In the genomic region with DNA sequence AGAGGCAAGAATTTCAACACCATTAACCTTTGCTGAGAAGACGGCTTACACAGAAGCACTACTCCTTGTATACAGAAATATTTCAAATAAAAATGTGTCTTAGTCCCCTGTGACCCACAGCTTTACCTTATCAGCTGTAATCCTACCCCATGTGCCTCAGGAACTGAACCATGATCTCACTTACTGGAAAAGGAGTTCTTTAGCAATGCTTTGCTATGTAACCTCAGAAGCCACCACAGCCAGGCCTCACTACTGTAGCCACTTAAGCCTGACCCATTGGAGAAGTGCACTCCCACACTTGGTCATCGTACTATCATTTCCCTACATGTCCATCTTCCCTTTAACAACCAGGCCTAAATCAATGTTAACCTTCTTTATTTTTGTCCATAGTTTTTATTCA, we compare ENCODE assay signal across 25 mouse cellular contexts. TPM values are rescaled to one million over a fixed set of nuclear protein-coding genes. Genes with fewer than 3 reads are reported as not detected.
A peak's percentile ranks its signal among the peaks of the same experiment; 100 is the strongest.
DNase-seq lines count a peak whose midpoint lies in the region; ATAC-seq and TF ChIP-seq lines count a peak whose summit lies in the region.
"Had no signal": no experiment of that assay in that cellular context is flagged by ENCODE, and none has a peak within 500 bp of the region (broad histone marks: within the 10 kb centered on the region; RNA-seq: fewer than 3 reads in every experiment).

No protein-coding gene starts in this region.

- no peak overlapping the region for H3K9ac ChIP-seq in intestine, embryonic 15.5 days
- H3K9ac ChIP-seq: forebrain, embryonic 13.5 days; forebrain, postnatal 0 days; heart, embryonic 13.5 days; hindbrain, embryonic 15.5 days had no signal

- no peaks in the 10 kb centered on the region for H3K9me3 ChIP-seq in intestine, embryonic 15.5 days
- H3K9me3 ChIP-seq: embryonic facial prominence, embryonic 10.5 days; forebrain, embryonic 13.5 days; G1E; heart, embryonic 13.5 days; hindbrain, embryonic 15.5 days had no signal

- no peaks in the 10 kb centered on the region for H3K4me1 ChIP-seq in lung, adult 2 months (ENCODE audit: control insufficient read depth, insufficient read depth, low read length)
- H3K4me1 ChIP-seq in intestine, embryonic 15.5 days (replicated peaks): no peaks in the 10 kb centered on the region
- H3K4me1 ChIP-seq: embryonic facial prominence, embryonic 10.5 days; forebrain, embryonic 13.5 days; heart, embryonic 13.5 days; hindbrain, embryonic 15.5 days had no signal

- H3K4me2 ChIP-seq in intestine, embryonic 15.5 days (replicated peaks): no peak overlapping the region
- H3K4me2 ChIP-seq: forebrain, embryonic 13.5 days; heart, embryonic 13.5 days; hindbrain, embryonic 15.5 days had no signal

- no peaks in the 10 kb centered on the region for H3K27me3 ChIP-seq in intestine, embryonic 15.5 days (replicated peaks)
- H3K27me3 ChIP-seq: forebrain, embryonic 13.5 days; heart, embryonic 13.5 days; hindbrain, embryonic 15.5 days had no signal

- no peak overlapping the region for H3K4me3 ChIP-seq in lung, adult 2 months (replicated peaks; ENCODE audit: extremely low read depth, low read depth, low read length)
- H3K4me3 ChIP-seq in intestine, embryonic 15.5 days (replicated peaks): no peak overlapping the region
- H3K4me3 ChIP-seq: embryonic facial prominence, embryonic 10.5 days; forebrain, embryonic 13.5 days; heart, embryonic 13.5 days; hindbrain, embryonic 15.5 days had no signal

- TF ChIP-seq CTCF in lung, adult 2 months (IDR thresholded peaks at IDR 0.05; ENCODE audit: insufficient read depth, low read length): no peak

- no peaks in the 10 kb centered on the region for H3K36me3 ChIP-seq in intestine, embryonic 15.5 days
- H3K36me3 ChIP-seq: embryonic facial prominence, embryonic 10.5 days; G1E; heart, embryonic 13.5 days; hindbrain, embryonic 15.5 days had no signal

- no peak overlapping the region for H3K27ac ChIP-seq in intestine, embryonic 15.5 days
- H3K27ac ChIP-seq: embryonic facial prominence, embryonic 10.5 days; forebrain, embryonic 13.5 days; heart, embryonic 13.5 days; hindbrain, embryonic 15.5 days had no signal

- no peak for TF ChIP-seq POLR2A in lung, adult 2 months (IDR thresholded peaks at IDR 0.05; ENCODE audit: borderline replicate concordance, extremely low read depth, low read depth, low read length)

- 74% methylated on average over 2 of the region's 2 CpGs for WGBS in lung, adult 2 months
- 78% methylated on average over 2 of the region's 2 CpGs for WGBS in intestine, embryonic 15.5 days

- peak; percentile 41; the same call in 1 of the 2 replicates for ATAC-seq in monocyte, adult 5-6 weeks (replicated peaks; ENCODE audit: insufficient number of reproducible peaks, low FRiP score, low TSS enrichment, poor library complexity, severe bottlenecking)
- ATAC-seq in intestine, embryonic 15.5 days: no peak
- ATAC-seq: CD4-positive, CD25-positive, alpha-beta regulatory T cell, adult 4 months; forebrain, embryonic 13.5 days; forebrain, postnatal 0 days had no signal

- peak; percentile 21 for DNase-seq in lung, postnatal 10 days
- DNase-seq in lung, adult 2 months: no peak
- peak; percentile 61 for DNase-seq in adipocyte (ENCODE audit: low spot score)
- DNase-seq in lung, postnatal 36 days: peak; percentile 59
- DNase-seq in T-cell, adult 2 months (ENCODE audit: low spot score): no peak
- DNase-seq: adrenal gland, postnatal 14 days; cerebellum, adult 2 months; cerebellum, postnatal 10 days; forebrain, postnatal 0 days; gastrocnemius, postnatal 14 days; heart, adult 18-20 months; heart, postnatal 36 days had no signal

RNA-seq across cellular contexts. Expression of gene Ccl6, which starts 7.7 kb away (rescaled TPM):
- 64.7 and 98.8 TPM in 2 replicates for polyA plus RNA-seq in lung, adult 2 months (2012; rRNA removed)
- 235 to 1,319 TPM (median 1,123 TPM) in 3 replicates for total RNA-seq in monocyte, adult 5-6 weeks (2017)
- polyA plus RNA-seq in intestine, embryonic 15.5 days (2015; fragmentation: Nextera tagmentation; extraction: Ambion mirVana): 13.3 and 17.0 TPM in 2 replicates
- polyA plus RNA-seq: CD4-positive, CD25-positive, alpha-beta regulatory T cell, adult 4 months had no signal

RNA-seq across cellular contexts. Expression of gene Ccl9, which starts 22.1 kb away (rescaled TPM):
- 3.6 and 8.0 TPM in 2 replicates for polyA plus RNA-seq in lung, adult 2 months (2012; rRNA removed)
- 98.1 to 442 TPM (median 354 TPM) in 3 replicates for total RNA-seq in monocyte, adult 5-6 weeks (2017)
- 29.4 and 35.4 TPM in 2 replicates for polyA plus RNA-seq in intestine, embryonic 15.5 days (2015; fragmentation: Nextera tagmentation; extraction: Ambion mirVana)
- polyA plus RNA-seq: CD4-positive, CD25-positive, alpha-beta regulatory T cell, adult 4 months had no signal

RNA-seq across cellular contexts. Expression of gene Rpl9-ps1, which starts 44.8 kb away (rescaled TPM):
- not detected in 2 replicates for polyA plus RNA-seq in lung, adult 2 months (2012; rRNA removed)
- total RNA-seq in monocyte, adult 5-6 weeks (2017): 1.3 TPM in 1 of 3 replicates, not detected in the others
- not detected in 2 replicates for polyA plus RNA-seq in intestine, embryonic 15.5 days (2015; fragmentation: Nextera tagmentation; extraction: Ambion mirVana)
- total RNA-seq: adrenal gland, adult 18-20 months; adrenal gland, postnatal 14 days; forebrain, postnatal 0 days; G1E; gastrocnemius, adult 18-20 months; gastrocnemius, postnatal 14 days; heart, adult 18-20 months; heart, postnatal 36 days had no signal
- polyA plus RNA-seq: CD4-positive, CD25-positive, alpha-beta regulatory T cell, adult 4 months; cerebellum, adult 2 months; embryonic facial prominence, embryonic 10.5 days; embryonic facial prominence, embryonic 14.5 days; forebrain, embryonic 13.5 days; forebrain, postnatal 0 days; G1E; heart, embryonic 13.5 days; heart, postnatal 0 days; hindbrain, embryonic 11.5 days; hindbrain, embryonic 15.5 days had no signal

RNA-seq across cellular contexts. Expression of gene Ccl3, which starts 48.6 kb away (rescaled TPM):
- 4.3 and 5.7 TPM in 2 replicates for polyA plus RNA-seq in lung, adult 2 months (2012; rRNA removed)
- 448 to 606 TPM (median 547 TPM) in 3 replicates for total RNA-seq in monocyte, adult 5-6 weeks (2017)
- 0.58 and 0.68 TPM in 2 replicates for polyA plus RNA-seq in intestine, embryonic 15.5 days (2015; fragmentation: Nextera tagmentation; extraction: Ambion mirVana)
- total RNA-seq: adrenal gland, postnatal 14 days; gastrocnemius, adult 18-20 months; gastrocnemius, postnatal 14 days; heart, adult 18-20 months; heart, postnatal 36 days had no signal
- polyA plus RNA-seq: CD4-positive, CD25-positive, alpha-beta regulatory T cell, adult 4 months; G1E had no signal

Comparison
In these comparisons a context has a peak if more than half of its experiments do, and no peak if none do; other contexts are left out.
1. DNase-seq: peak in lung, postnatal 10 days (single experiment), adipocyte (single experiment) and lung, postnatal 36 days (single experiment); none in lung, adult 2 months (single experiment) and T-cell, adult 2 months (single experiment).